Mouse (Mus musculus) brain, embryonic 18.5 days (tissue): Measurements from ENCODE around the gene Bag5.
"Not testable (repeated sequence)": the region's sequence is repeated elsewhere in the genome, so short reads cannot be mapped to it uniquely, and the experiment has no call there.

Source experiments
- DNase-seq: peaks from one replicate; pipeline ENCODE4 v3.0.0-alpha.2; 2012; ENCODE audit warnings: low read depth, low spot score

Bag5 gene

DNA sequence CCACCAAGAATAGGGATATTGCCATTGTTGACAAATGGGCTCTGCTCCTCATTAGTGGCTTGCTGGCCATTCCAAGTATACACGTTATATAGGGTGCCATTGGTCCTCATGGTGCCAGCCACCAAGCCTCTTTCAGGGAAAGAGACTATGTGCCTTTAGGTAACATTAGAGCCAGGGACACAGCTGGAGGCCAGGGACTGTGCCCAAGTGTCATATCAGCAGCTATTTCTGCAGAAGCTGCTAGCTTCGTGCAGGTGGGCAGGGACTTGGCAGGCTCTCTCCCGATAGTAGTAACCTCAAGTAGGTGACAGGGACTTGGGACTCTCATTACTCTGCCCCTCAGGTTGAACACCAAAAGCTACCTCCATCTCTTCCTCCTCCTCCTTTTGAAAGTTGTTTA lies 21.9 kb upstream of the Bag5 start:
- no peak for DNase-seq

DNA sequence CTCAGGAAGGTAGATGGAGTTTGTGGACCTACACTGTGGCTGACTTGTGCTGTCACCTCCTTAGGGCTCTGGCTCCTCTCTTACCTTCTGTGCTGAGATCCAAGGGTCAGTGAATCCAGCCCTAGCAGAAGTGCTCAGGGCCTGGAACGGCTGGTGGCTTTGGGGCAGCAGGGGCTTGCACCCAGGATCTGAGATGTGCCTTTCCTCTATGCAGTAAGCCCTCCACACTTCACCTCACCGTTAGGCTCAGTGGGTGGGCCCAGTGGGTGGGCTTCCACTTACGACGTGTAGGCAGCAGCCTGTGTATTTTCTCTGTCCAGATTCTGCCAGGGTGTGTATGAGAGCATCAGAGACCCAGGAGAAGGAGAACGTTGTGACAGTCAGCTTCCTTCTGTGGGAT lies 19.9 kb upstream of the Bag5 start:
- no peak for DNase-seq

DNA sequence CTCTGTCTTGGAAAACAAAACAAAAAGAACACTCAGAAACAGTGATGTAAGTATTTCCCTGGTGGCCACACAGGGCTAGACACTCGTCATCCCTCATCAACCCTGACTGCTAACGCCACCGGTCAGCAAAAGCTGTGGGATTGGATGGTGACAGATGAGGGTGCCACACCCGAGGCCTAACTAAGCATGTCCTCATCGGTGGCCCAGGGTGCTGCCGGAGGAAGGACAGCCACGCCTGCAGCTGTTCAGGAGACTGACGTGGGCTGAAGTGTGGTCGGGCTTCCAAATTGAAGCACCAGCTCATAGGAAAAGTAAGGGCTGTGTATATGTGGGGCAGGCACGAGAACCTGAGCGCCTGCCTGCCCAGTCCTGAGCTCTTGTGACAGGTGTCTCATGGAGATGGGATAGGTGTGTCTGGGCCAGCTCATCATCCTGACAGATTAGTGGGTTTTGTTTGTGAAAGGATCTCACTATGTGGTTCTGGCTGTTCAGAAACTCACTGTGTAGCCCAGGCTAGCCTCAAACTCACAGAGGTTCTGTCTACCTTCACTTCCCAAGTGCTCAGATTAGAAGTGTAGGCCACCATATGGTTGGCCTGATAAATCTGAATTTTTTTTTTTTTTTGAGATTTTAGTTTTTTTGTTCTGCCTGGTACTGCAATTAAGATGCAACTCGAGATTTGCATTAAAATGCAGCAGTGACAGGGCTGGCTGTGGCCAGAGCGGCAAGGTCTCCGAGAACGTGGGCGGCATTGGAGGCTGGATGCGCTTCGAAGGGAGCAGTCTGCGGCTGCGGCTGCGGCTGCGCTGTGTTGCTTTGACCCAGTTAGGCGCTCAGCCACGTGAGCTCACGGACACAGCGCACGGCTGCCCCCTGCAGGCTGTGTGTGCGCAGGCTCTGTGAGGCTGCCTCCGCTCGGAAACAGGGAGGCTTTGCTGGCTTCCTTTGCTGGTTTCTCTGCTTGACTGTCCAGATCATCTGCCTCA lies 19.1 kb upstream of the Bag5 start:
- peak; percentile 76 for DNase-seq

DNA sequence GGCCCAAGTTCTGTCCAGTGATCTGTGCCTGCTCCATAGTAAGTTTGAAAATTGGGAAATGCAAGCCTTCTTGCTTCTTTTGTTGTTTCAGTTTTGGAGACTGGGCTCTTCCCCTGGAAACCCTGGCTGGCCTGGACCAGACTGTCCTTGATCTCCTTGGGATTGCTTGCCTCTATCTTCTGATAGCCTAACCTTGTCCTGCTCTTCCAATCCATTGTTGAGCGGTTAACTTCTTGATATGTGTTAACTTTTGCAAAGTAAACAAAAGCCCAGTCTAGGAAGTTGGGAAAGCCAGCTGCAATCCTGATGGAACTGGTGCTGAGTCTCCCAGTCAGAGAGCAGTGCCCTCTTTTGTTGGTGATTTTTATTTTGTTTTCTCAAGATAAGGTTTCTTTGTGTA lies 14.9 kb upstream of the Bag5 start:
- DNase-seq: no peak

DNA sequence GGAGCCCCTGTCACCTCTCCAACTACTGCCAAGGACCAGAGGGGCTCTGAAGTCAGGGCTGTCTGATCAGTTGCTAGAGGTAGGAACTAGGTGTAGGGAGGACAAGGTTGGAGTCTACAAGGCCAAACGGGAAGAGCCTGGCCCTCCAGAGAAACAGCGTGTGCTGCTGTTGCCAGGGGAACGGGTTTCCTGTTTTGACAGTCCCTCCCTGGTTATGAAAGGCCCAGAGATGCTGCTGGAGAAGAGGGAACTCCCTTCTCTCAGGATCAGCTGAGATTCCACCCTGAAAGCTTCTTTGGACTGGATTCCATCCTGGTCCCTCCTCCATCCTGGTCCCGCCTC lies 13.0 kb upstream of the Bag5 start:
- no peak for DNase-seq

DNA sequence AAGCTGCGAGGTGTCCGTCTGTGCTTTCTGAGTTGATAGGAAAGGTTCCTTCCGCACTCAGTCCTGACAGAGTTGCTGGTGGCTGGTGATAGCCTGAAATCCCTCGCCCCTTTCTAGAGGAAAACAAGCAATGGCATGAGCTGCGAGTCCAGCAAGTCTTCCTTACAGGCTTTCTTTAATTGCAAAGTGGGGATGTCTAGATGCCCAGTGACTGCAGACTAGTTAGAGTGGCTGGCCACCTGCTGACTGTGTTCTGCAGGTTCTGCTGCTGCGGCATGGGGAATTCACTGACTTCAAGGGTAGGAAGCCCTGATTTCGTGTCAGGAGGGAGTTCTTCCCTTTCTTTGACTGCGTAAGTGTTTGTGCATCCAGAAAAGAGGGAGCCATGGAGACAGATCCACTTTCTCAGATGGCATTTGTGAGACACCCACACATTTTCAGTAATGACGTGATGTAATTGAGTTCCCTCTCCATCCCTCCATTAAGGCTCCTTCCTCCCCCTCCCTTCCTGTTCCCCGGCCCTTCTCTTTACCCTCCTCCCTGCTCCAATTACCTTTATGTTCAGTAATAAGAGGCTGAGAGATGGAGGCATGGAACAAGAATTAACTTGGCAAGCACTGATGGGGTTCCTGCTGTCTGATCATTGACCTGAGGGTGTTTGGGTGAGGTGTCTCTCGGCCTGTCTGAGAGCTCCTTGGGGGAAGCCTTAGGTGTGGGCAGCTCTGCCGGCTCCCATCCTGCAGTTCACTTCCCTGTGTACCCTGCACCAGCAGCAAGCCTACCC lies 12.5 kb upstream of the Bag5 start:
- no peak for DNase-seq

DNA sequence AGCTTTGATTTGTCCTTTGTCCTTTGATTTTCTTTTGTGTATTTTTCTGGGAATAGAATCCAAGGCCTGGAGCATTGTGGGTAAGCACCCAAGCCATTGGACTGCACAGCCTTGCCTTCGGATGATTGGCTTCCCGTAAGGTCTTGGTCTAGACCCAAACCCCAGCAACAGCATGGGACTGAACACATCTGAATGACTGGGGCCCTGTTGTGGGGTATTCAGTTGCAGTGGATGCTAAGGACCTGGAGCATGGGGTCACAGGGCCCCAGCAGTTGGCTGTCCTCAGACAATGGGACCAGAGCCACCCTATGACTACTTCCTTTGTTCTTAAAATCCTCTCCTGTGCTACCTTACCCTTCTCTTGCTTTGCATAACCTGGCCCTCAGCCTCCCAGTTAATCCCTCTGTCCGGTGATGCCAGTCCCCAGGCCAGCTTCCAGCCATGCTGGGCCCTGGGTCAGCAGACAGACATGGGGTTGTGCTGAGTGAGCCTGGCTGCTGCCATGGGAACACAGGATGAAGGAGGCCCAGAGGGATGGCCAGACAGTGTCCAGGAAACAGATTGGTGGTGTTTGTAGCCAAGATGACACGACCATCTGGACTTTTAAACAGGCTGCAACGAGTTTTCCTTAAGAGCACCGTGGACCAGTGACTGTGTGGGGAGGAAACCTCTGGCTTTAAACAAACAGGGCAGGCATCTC lies 11.7 kb upstream of the Bag5 start:
- DNase-seq: no peak

DNA sequence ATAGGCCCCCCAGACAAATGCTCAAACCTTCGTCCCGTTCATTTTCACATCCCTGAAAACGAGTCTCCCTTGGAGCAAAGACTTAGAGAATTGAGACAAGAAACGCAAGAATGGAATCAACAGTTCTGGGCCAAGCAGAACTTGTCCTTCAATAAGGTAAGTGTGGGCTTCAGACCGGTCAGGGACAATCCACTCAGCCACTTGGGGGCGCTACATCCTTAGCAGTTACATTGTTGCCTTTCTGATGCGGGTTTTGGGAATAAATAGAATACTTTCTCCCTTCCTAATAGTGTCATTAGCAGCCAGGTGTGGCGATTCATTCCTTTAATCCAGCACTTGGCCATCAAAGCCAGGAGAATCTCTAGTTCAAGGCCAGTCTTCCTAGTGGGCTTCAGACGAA lies 9.6 kb upstream of the Bag5 start:
- DNase-seq: no peak

DNA sequence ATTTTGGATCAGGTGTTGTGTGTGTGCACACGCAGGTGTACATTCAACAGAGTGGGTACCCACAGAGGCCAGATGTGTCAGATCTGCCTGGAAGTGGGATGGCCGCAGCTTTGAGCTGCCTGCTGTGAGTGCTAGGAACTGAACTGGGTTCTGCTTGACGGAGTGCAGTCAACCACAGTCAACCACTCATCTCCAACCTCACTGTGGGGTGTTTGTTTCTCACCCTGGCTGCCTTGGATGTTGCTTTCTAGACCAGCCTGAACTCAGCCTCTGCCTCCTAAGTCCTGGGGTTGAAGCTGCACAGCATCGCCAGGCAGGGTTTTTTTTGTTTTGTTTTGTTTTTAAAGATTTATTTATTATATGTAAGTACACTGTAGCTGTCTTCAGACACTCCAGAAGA lies 7.2 kb upstream of the Bag5 start:
- DNase-seq: no peak

DNA sequence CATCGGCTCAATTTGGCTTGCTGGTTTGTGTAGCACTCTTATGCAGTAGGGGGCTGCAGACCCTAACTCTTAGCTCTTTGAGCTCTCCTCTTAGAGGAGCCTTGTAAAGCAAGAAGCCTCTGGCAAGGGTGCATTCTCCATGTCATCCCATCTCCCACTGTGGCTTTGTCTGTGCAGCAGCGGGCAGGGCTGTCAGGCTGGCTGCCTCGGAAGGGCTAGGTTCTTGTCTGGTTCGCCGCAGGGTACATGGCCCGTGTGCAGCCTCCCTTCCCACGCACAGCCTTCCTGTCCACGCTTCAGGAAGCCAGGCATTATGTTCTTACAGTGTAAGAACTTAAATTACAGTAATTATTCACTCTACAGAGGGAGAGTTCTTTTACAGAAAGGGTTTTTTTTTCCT lies 5.6 kb upstream of the Bag5 start:
- no peak for DNase-seq

DNA sequence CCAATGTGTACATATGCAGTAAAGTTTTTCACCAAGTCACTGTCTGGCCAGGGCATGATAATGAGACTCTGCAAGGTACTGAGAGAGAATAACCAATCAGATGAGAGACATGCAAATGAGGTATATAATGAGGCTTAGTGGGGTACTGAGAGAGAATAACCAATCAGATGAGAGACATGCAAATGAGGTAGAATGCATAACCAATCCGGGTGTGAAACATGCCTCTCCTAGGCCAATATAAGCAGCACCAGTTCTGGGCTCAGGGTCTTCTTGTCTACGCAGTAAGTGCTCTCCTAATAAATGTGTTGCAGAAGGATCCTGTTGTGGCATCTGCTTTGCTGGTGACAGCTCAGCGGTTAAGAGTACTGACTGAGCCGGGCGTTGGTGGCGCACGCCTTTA lies 3.4 kb upstream of the Bag5 start:
- no peak for DNase-seq

DNA sequence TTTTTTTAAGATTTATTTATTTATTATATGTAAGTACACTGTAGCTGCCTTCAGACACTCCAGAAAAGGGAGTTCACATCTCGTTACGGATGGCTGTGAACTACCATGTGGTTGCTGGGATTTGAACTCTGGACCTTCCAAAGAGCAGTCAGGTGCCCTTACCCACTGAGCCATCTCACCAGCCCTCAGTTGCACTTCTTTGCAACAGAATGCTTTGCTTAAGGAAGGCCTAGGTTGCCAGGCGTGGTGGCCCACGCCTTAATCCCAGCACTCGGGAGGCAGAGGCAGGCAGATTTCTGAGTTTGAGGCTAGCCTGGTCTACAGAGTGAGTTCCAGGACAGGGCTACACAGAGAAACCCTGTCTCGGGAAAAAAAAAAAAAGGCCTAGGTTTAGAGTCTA lies 823 bp upstream of the Bag5 start:
- DNase-seq: not testable (repeated sequence)

DNA sequence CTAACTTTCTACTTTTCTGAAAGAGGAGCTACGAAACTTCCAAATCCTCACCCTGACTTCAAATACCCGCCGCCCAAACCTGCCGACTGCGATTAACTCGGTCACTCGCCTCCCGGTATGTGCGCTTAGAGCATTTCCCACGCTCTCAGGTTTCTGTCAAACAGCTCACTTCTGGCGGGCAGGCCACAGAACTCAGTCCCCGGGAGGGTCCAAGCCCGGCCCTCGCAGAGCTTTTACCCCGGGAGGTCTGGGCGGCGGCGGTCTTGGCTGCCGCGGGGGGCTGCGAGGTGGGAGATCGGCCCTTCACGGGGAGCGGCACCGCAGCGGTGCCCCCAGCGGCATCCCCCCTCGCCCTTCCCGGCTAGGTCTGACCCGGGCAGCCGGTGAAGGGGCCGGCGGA lies 581 bp downstream of the Bag5 start:
- no peak for DNase-seq

DNA sequence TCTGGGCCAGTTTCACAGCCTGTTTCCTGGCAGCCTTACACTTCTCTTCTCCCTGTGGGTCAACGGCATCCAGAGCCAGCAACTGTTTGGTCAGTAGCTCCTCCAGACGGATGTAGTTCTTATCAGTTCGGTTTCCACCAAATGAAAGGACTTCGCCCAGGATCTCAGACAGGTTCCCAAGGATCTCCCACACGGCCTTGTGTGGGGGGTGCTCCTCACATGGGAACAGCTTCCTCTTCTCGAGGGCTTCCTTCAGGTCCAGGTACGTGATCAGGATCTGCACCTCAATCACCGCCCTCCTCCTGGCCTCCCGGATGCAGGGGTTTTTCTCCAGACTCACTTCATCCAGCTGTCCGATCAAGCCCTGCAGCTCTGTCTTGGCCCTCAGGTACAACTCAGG lies 3.0 kb downstream of the Bag5 start:
- no peak for DNase-seq

DNA sequence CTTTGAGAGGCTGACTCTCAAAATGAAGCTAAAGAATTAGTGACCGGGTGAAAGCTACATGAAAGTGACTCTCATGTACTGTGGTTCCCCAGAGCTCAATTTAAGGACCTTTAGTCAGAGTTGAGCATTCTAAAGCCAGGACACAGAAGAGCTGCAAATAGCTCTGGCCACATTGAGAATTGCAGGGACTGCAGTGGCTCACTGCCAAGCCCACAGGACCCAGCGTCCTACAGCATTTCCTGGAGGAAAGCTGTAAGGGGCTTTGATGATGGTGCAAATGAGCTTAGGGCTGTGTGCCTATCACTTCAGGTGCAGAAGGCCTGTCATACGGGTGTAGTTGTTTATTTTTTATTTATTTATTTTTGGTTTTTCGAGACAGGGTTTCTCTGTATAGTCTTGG lies 4.9 kb downstream of the Bag5 start:
- DNase-seq: no peak

DNA sequence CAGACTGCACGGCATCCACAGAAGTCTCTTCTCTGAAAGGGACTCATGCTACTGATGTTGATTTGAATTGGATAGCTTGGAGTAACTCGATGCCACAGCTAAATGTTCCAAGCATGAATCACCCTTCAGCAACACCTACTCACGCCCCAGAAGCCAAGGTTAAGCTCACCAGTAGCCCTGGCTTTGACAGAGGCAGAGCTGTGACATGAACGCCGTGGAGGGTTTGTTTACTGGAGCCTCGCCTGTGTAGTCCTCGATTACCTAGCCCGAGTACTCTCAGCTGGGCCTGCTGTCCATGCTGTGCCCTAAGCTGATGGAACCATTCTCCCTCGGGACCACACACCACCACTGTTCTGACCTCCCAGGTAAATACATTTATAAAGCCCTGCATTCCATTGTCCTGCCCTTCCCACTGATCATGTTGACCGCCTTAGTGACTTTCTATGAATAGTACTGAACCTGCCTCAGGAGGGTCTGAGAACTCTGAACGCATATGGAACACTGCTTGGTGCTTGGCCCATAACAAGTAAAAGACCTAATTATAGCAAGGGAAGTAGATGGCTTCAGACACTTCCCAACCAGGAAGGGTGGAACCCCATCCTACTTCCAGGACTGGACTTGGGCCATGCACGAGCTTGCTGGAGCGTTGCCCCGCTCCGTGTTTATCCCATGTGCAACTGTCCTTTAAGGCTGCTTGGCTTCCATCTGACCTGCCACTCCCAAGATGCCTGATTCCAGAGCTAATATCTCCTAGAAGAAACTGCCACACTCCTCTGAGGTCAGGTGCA lies 7.7 kb downstream of the Bag5 start:
- DNase-seq: no peak

DNA sequence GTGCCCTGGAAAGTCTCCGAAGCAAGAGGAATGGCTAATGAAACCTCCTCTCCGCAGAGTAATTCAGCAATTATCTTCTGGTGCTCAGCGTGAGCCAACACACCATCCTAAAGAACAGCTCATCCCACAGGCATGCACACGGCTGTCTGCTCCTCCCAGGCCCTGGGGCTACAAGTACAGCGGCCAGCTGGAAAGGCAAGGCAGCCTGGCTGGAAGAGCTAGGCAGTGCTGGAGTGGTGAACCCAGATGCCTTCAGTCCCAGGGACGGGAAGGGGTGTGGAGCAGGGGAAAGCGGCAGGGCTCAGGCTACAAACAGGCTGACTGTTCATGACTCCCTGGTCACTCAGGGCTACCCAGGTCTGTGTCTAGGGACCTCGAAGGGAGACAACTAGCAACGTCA lies 8.4 kb downstream of the Bag5 start:
- DNase-seq: no peak

DNA sequence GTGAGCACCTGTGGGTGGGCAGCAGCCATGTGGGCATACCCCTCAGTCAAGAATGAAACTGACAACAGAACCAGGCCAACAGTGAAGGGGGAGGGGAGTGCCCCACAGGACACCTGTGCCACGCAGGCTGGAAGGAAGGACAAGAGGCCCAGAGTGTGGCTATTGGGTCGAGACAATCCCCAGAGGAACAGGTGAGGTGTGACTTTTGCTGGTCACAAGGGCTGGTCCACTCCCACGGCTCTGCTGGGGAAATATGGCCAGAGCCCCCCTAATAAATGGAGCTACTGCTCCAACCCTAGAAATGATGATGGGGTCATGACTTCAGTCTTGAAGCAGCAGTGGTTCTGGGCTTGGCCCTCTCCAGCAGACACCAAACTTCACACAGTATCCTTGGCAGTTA lies 9.8 kb downstream of the Bag5 start:
- DNase-seq: no peak

DNA sequence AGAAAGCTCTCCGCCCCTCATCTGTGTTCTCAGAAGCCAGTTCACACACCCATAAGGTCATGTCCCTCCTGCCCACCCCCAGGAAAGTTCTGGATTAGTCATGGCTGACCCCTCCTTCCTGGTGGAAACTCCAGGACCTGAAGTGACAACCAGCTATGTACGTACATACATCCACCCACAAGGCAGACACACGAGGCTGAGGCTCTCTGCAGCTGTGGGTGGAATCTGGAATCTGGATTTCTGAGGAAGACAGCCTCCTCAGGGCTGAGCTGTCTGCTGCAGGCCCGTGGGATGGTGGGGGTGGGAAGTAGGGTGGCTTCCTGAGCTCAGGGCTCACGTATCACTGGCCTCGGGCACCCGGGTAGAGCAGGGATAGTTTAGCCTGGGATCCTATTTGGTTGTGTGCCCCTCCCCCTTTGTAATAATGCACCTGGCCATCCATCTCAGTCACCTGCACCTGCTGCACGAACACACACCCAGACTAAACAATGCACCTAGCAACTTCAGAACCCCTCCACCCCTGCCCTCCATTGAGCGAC lies 12.1 kb downstream of the Bag5 start:
- no peak for DNase-seq

DNA sequence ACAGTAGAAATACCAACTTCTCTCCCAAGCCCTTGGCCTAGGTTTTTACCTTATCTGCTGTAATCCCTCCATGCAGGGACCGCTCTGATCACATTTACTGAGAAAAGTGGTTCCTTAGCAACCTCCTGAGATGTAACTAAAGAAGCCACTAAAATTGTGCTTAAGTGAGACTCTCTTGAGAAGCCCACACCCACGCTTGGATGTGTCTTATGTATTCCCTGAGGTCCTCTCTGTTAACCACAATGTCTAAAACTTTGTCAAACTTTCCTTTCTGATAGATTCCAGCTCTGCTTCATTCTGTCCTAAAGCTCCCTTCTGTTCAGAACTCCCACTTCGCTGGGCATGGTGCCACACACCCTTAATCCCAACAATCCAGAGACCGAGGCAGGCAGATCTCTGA lies 13.5 kb downstream of the Bag5 start:
- no peak for DNase-seq

DNA sequence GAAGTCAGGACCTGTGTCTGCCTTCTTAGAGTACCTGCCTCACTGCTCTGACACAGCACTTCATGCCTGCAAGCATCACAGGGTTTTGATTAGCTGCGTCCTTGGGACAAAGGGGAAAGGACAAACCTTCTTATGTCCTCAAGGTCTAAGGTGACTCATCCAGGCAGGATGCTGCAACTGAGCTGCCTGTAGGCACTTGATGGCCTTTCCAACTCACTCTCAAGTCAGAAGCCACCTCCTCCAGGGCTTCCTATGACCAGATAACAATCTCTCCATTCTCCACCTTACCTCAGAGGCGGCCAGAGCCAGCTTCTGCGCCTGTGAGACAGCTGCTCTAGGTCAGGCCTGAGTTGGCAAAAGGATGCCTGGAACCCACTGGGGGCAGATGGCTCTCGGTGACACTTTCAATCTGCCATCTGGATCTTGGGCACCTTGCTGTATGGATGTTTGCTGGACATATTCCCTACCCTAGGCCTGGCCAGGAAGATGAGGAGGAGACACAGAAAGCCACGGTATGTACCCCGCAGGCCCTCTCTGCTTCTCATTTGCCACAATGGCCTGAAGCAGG lies 14.6 kb downstream of the Bag5 start:
- no peak for DNase-seq
